Mouse (Mus musculus): ENCODE results near the gene Tgfbr3l.

Tgfbr3l gene

GRCm38 (mm10) chr8:4237814-4238433 lies 10.1 kb upstream of the Tgfbr3l start:
- DNase-seq: peak; percentile 33 to 54

- peak; percentile 100 for DNase-seq
Measured at GRCm38 (mm10) chr8:4238434-4239192, 9.4 kb upstream of the Tgfbr3l start, which contains the start of the genes Map2k7 and Gm49320. Gene Map2k7, plus strand, starts transcription at chr8:4238740. Gene Gm49320, plus strand, starts transcription at chr8:4238865.

GRCm38 (mm10) chr8:4239193-4239890 lies 8.7 kb upstream of the Tgfbr3l start:
- peak in 1 of 2 experiments; percentile 22 for DNase-seq

GRCm38 (mm10) chr8:4245061-4245460 lies 3.0 kb upstream of the Tgfbr3l start:
- DNase-seq: peak in 1 of 2 experiments; percentile 23

GRCm38 (mm10) chr8:4245737-4246136 lies 2.3 kb upstream of the Tgfbr3l start:
- DNase-seq: peak in 1 of 2 experiments; percentile 38

- no peak for DNase-seq
Measured at GRCm38 (mm10) chr8:4247241-4247640, 773 bp upstream of the Tgfbr3l start.

GRCm38 (mm10) chr8:4249213-4249612 lies 1.2 kb downstream of the Tgfbr3l start:
- DNase-seq: peak in 1 of 2 experiments; percentile 44

- peak; percentile 89 for DNase-seq
Measured at GRCm38 (mm10) chr8:4250306-4250970, 2.4 kb downstream of the Tgfbr3l start.

GRCm38 (mm10) chr8:4252116-4252760 lies 4.2 kb downstream of the Tgfbr3l start:
- DNase-seq: no peak

GRCm38 (mm10) chr8:4252934-4253841 lies 5.2 kb downstream of the Tgfbr3l start, which contains the start of gene Snapc2:
Gene Snapc2, plus strand, starts transcription at chr8:4253080.
- peak; percentile 98 to 99 for DNase-seq

- peak; percentile 86 to 90 for DNase-seq
Measured at GRCm38 (mm10) chr8:4254001-4254400, 6.0 kb downstream of the Tgfbr3l start.

GRCm38 (mm10) chr8:4255471-4255870 lies 7.5 kb downstream of the Tgfbr3l start:
- peak in 1 of 2 experiments; percentile 30 for DNase-seq

- peak in 1 of 2 experiments; percentile 31 for DNase-seq
Measured at GRCm38 (mm10) chr8:4256911-4257310, 8.9 kb downstream of the Tgfbr3l start.

GRCm38 (mm10) chr8:4257350-4257749 lies 9.3 kb downstream of the Tgfbr3l start:
- DNase-seq: no peak

- peak; percentile 69 to 72 for DNase-seq
Measured at GRCm38 (mm10) chr8:4258233-4258632, 10.2 kb downstream of the Tgfbr3l start.

- no peak for DNase-seq
Measured at GRCm38 (mm10) chr8:4258678-4259077, 10.7 kb downstream of the Tgfbr3l start.

GRCm38 (mm10) chr8:4259125-4259804 lies 11.3 kb downstream of the Tgfbr3l start, which contains the start of gene Ctxn1:
Gene Ctxn1, minus strand, starts transcription at chr8:4259274.
- DNase-seq: peak; percentile 98

GRCm38 (mm10) chr8:4259805-4260170 lies 11.8 kb downstream of the Tgfbr3l start:
- no peak for DNase-seq

GRCm38 (mm10) chr8:4263105-4263791 lies 15.2 kb downstream of the Tgfbr3l start:
- DNase-seq: no peak

All from kidney, postnatal 25 days (tissue).